Mouse (Mus musculus) bone marrow, adult 2 months (tissue): ENCODE data around the gene E2f4. TPM values are rescaled to one million over a fixed set of nuclear protein-coding genes. Genes with fewer than 3 reads are reported as not detected.
"Not testable (repeated sequence)": the region's sequence is repeated elsewhere in the genome, so short reads cannot be mapped to it uniquely, and the experiment has no call there.

Source experiments
- H3K27ac ChIP-seq: fragments of 200-500 bp; 2 replicates; pipeline ENCODE4 v1.5.1; 2012; ENCODE audit warnings: low read depth, mild to moderate bottlenecking, control low read depth, inconsistent platforms, low read length; ENCODE audit not compliant: control insufficient read depth, poor library complexity, insufficient read depth
- H3K4me1 ChIP-seq: fragments of 200-500 bp; 2 replicates; pipeline ENCODE4 v1.6.1; 2011; ENCODE audit warnings: low read length; ENCODE audit not compliant: control insufficient read depth, insufficient read depth
- H3K4me3 ChIP-seq: fragments of 200-500 bp; replicated peaks from 2 replicates; pipeline ENCODE3; 2011; ENCODE audit warnings: mild to moderate bottlenecking, low read depth, low read length, control low read depth; ENCODE audit not compliant: control insufficient read depth
- CTCF ChIP-seq: fragments of 200-500 bp; IDR thresholded peaks from 2 replicates; pipeline ENCODE4 v1.5.1; 2011; ENCODE audit warnings: low read length, control low read depth; ENCODE audit not compliant: control insufficient read depth, insufficient read depth
- POLR2A ChIP-seq: fragments of 200-500 bp; IDR thresholded peaks from 2 replicates; pipeline ENCODE4 v1.6.1; 2011; ENCODE audit warnings: low read depth, mild to moderate bottlenecking, control low read depth, low read length, borderline replicate concordance; ENCODE audit not compliant: control insufficient read depth
- WGBS: fragments of 180-500 bp; shearing (Covaris S2); methylation state at CpG from one replicate; pipeline ENCODE4 v1.1.7; 2018; 5-methylcytosine and 5-hydroxymethylcytosine counted together
- polyA plus RNA-seq: library from polyadenylated mRNA; stranded (reverse); fragments of >200 nt; gene quantifications from 2 replicates; pipeline ENCODE4 v1.2.4, GENCODE M21; 2011; ENCODE audit warnings: low replicate concordance; ENCODE audit not compliant: missing spikeins, insufficient read depth, insufficient read length

The E2f4 gene
- polyA plus RNA-seq, 1 experiment, result 115 TPM

GRCm38 (mm10) chr8:105288231-105288630 is 9.2 kb upstream of the E2f4 start:
- 90% methylated on average over 5 of the region's 5 CpGs for WGBS
- H3K27ac ChIP-seq, result no peak overlapping the region
- peaks cover 4% of the 10 kb centered on the region for H3K4me1 ChIP-seq
- TF ChIP-seq POLR2A, result no peak
- TF ChIP-seq CTCF, result no peak
- no peak overlapping the region for H3K4me3 ChIP-seq

GRCm38 (mm10) chr8:105288958-105289732 is 8.3 kb upstream of the E2f4 start:
- under 1% methylated on average over 53 of the region's 53 CpGs for WGBS
- Histone ChIP-seq H3K4me3 (peak overlapping the region; percentile 80), H3K27ac (peak overlapping the region; percentile 51), H3K4me1 (peaks cover 4% of the 10 kb centered on the region)
- TF ChIP-seq CTCF (peak; percentile 18; the same call in 1 of the 2 replicates), POLR2A (peak; percentile 66; the same call in 1 of the 2 replicates)

GRCm38 (mm10) chr8:105289805-105290460 is 7.5 kb upstream of the E2f4 start, which contains the start of gene 4931428F04Rik:
4931428F04Rik (minus strand) TSS chr8:105289864.
- peak within 1 kb of the TSS; percentile 51 for H3K27ac ChIP-seq
- peak within 1 kb of the TSS; percentile 80 for H3K4me3 ChIP-seq
- peaks cover 4% of the 10 kb centered on the region for H3K4me1 ChIP-seq
- peak; percentile 57; the same call in 1 of the 2 replicates for TF ChIP-seq CTCF
- TF ChIP-seq POLR2A, result no peak
- WGBS, result 5% methylated on average over 43 of the region's 43 CpGs

- TF ChIP-seq CTCF (peak; percentile 98), POLR2A (no peak)
- H3K4me1 ChIP-seq, result peaks cover 4% of the 10 kb centered on the region
- no peak overlapping the region for H3K4me3 ChIP-seq
- no peak overlapping the region for H3K27ac ChIP-seq
- WGBS, result 27% methylated on average over 31 of the region's 31 CpGs
Measured at GRCm38 (mm10) chr8:105290554-105291314, 6.7 kb upstream of the E2f4 start.

GRCm38 (mm10) chr8:105291364-105291763 is 6.1 kb upstream of the E2f4 start:
- H3K4me3 ChIP-seq, H3K4me1 ChIP-seq, H3K27ac ChIP-seq: not testable (repeated sequence)
- 77% methylated on average over 8 of the region's 8 CpGs for WGBS

- not testable (repeated sequence) for H3K4me1 ChIP-seq, H3K4me3 ChIP-seq, H3K27ac ChIP-seq
- 52% methylated on average over 3 of the region's 3 CpGs for WGBS
- peak; percentile 6; the same call in 1 of the 2 replicates for TF ChIP-seq CTCF
Measured at GRCm38 (mm10) chr8:105291802-105292201, 5.7 kb upstream of the E2f4 start.

GRCm38 (mm10) chr8:105292471-105292870 is 5.0 kb upstream of the E2f4 start:
- Histone ChIP-seq H3K27ac (no peak overlapping the region), H3K4me1 (peaks cover 5% of the 10 kb centered on the region), H3K4me3 (no peak overlapping the region)
- 89% methylated on average over 7 of the region's 7 CpGs for WGBS
- TF ChIP-seq POLR2A (no peak), CTCF (no peak)

GRCm38 (mm10) chr8:105293405-105293804 is 4.1 kb upstream of the E2f4 start:
- H3K27ac ChIP-seq, result no peak overlapping the region
- WGBS, result 93% methylated on average over 19 of the region's 19 CpGs
- TF ChIP-seq CTCF, result no peak
- TF ChIP-seq POLR2A, result no peak
- no peak overlapping the region for H3K4me3 ChIP-seq
- peaks cover 7% of the 10 kb centered on the region for H3K4me1 ChIP-seq

- no peak for TF ChIP-seq POLR2A
- TF ChIP-seq CTCF, result no peak
- Histone ChIP-seq H3K4me1 (peaks cover 8% of the 10 kb centered on the region), H3K4me3 (no peak overlapping the region), H3K27ac (no peak overlapping the region)
- WGBS, result 87% methylated on average over 9 of the region's 9 CpGs
Measured at GRCm38 (mm10) chr8:105294776-105295175, 2.7 kb upstream of the E2f4 start.
